Mouse (Mus musculus) stomach, postnatal 0 days (tissue): Measurements from ENCODE around the gene Sntg2.

Experiments
- CTCF ChIP-seq: IDR thresholded peaks from 2 replicates; pipeline ENCODE4 v1.5.1; 2016; ENCODE audit warnings: antibody characterized with exemption, low read depth, mild to moderate bottlenecking, moderate library complexity
- EP300 ChIP-seq: optimal IDR thresholded peaks from 2 replicates; pipeline ENCODE3; 2016; ENCODE audit warnings: antibody characterized with exemption

DNA sequence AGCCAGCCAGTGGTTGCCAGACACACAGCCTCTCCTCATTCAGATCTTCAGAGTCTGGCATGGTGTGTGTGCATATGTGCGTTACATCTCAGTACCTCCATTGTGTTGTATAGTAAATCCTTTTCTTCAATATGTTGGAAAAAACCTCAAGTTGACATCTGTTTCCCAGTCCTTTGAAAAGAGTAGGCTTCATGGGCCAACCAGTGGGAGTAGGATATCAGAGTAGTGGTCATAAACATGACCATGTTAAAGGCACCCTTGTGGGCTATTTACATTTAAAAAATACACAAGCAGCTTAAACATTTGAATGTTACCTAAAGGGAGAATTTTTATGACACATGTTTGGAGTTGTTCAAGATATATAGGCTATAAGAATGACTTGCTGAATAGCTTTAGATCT lies 170.4 kb downstream of the Sntg2 start:
- TF ChIP-seq CTCF = no peak
- TF ChIP-seq EP300 = no peak
